Mouse (Mus musculus): Measurements from ENCODE around the gene Col19a1.

The Col19a1 gene

GRCm38 (mm10) chr1:24231504-24232270 is 355.6 kb downstream of the Col19a1 start:
- DNase-seq (ENCODE audit: extremely low read depth, low read depth, low spot score) = no peak

- DNase-seq (ENCODE audit: extremely low read depth, low read depth, low spot score) = no peak
Measured at GRCm38 (mm10) chr1:24230428-24230827, 356.8 kb downstream of the Col19a1 start.

GRCm38 (mm10) chr1:24229552-24229951 is 357.7 kb downstream of the Col19a1 start:
- DNase-seq (ENCODE audit: extremely low read depth, low read depth, low spot score) = no peak

GRCm38 (mm10) chr1:24226941-24227711 is 360.1 kb downstream of the Col19a1 start:
- no peak for DNase-seq (ENCODE audit: extremely low read depth, low read depth, low spot score)

GRCm38 (mm10) chr1:24225825-24226526 is 361.3 kb downstream of the Col19a1 start:
- no peak for DNase-seq (ENCODE audit: extremely low read depth, low read depth, low spot score)

GRCm38 (mm10) chr1:24222981-24223612 is 364.2 kb downstream of the Col19a1 start:
- no peak for DNase-seq (ENCODE audit: extremely low read depth, low read depth, low spot score)

GRCm38 (mm10) chr1:24222231-24222630 is 365.0 kb downstream of the Col19a1 start:
- no peak for DNase-seq (ENCODE audit: extremely low read depth, low read depth, low spot score)

- DNase-seq (ENCODE audit: extremely low read depth, low read depth, low spot score) = no peak
Measured at GRCm38 (mm10) chr1:24219041-24219440, 368.2 kb downstream of the Col19a1 start.

Measured in fat pad, adult 2 months (tissue).